Mouse (Mus musculus): ENCODE results near the gene Grin2c. TPM values are rescaled to one million over a fixed set of nuclear protein-coding genes. Genes with fewer than 3 reads are reported as not detected.
A peak's percentile ranks its signal among the peaks of the same experiment; 100 is the strongest.

The Grin2c gene
- polyA plus RNA-seq, 1 experiment from 2014 or later = 0.04 TPM

DNA sequence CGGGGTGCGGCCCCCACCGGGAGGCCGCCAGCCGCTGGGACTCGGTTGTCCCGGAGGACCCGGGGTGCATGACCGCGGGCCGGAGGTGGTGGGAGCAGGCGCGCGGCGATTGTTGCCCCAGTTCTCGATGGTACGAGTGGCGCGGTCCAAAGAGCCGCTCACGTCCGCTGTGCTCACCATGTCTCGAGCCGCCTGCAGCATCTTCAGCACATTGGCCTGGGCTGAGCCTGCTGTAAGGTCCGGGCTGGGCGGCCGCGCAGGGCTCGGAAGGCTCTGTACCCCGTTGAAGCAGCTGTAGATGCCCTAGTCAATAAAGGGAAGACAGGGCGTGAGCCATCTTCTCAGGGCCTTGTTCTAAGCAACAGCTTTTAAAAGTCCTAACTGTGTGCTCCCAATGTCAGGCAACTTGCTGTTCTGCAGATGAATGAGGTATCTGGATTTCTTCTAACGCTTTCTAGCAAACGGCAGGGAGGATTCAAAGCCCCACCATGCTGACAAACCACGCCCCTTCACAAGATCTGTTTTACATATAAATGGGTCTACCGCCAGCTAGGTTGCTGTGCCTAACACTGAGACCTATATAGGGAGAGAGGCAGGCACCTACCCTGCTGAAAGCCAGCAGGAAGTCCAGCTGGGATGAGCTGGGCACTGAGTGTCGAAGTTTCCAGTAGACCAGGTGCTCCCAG, 16.5 kb downstream of the Grin2c start:
- DNase-seq = no peak
- Histone ChIP-seq H3K27ac (ENCODE audit: low read depth) (no peak overlapping the region), H3K9ac (replicated peaks) (no peak overlapping the region), H3K4me1 (ENCODE audit: insufficient read depth) (0 out of 2 replicates have a peak, but pooled peaks cover 7% of the 10 kb centered on the region), H3K36me3 (replicated peaks; ENCODE audit: insufficient read depth, low read length) (no peaks in the 10 kb centered on the region), H3K27me3 (ENCODE audit: insufficient read depth, low read length) (peaks cover 48% of the 10 kb centered on the region), H3K4me2 (ENCODE audit: low read depth, low read length) (peak overlapping the region; percentile 57), H3K9me3 (ENCODE audit: low read length) (no peaks in the 10 kb centered on the region), H3K4me3 (ENCODE audit: low read depth, low read length) (peak overlapping the region; percentile 37)
- 6% methylated on average over 34 of the region's 36 CpGs for WGBS (ENCODE audit: insufficient replicate concordance)
- 0 out of 2 replicates have a peak, but pooled peaks have one; percentile 5 for ATAC-seq
- no peak for TF ChIP-seq CTCF (IDR thresholded peaks at IDR 0.05; ENCODE audit: low read depth)
- TF ChIP-seq EP300 (IDR thresholded peaks at IDR 0.05; ENCODE audit: low read depth) = no peak

DNA sequence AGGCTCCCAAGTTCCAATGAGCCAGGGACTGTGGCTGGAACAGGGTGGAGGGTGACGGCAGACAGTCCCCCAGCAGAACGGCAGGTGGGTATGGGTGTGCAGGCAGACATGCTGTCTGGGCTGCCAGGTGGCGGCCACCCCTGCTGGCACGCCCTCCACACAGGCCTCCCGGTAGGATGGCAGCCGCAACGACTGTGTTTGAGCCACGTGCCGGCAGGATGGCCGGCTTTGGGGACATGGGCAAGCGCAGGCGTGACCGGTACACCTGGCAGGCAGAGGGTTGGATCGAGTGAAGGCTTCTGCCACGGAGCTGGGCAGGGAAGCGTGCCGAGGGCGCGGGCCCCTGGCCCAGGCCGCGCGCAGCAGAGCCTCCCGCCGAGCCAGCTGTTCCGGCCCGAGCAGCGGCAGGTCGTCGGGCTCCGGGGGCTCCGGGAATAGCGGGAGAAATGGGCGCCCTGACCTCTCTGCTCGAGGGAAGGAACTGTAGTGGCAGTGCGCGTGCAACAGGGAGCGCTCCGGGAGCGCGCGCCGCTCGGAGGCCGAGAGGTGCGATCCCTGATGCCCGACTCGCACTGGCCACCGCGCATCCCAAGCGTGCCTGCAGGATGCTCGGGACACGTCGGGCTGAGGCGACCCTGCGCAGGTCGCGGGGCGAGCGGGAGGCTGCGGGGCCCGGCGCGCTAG, 17.2 kb downstream of the Grin2c start:
- Histone ChIP-seq H3K4me1 (ENCODE audit: insufficient read depth) (peaks cover 12% of the 10 kb centered on the region; the same call in 1 of the 2 replicates), H3K4me2 (ENCODE audit: low read depth, low read length) (peak overlapping the region; percentile 57), H3K4me3 (ENCODE audit: low read depth, low read length) (peak overlapping the region; percentile 37), H3K27me3 (ENCODE audit: insufficient read depth, low read length) (peaks cover 48% of the 10 kb centered on the region), H3K9me3 (ENCODE audit: low read length) (no peaks in the 10 kb centered on the region), H3K27ac (ENCODE audit: low read depth) (no peak overlapping the region), H3K9ac (replicated peaks) (no peak overlapping the region), H3K36me3 (replicated peaks; ENCODE audit: insufficient read depth, low read length) (no peaks in the 10 kb centered on the region)
- ATAC-seq (peak; percentile 13; the same call in 1 of the 2 replicates), DNase-seq (no peak)
- TF ChIP-seq EP300 (IDR thresholded peaks at IDR 0.05; ENCODE audit: low read depth) (no peak), CTCF (IDR thresholded peaks at IDR 0.05; ENCODE audit: low read depth) (peak; percentile 43; the same call in 1 of the 2 replicates)
- 4% methylated on average over 57 of the region's 63 CpGs for WGBS (ENCODE audit: insufficient replicate concordance)

DNA sequence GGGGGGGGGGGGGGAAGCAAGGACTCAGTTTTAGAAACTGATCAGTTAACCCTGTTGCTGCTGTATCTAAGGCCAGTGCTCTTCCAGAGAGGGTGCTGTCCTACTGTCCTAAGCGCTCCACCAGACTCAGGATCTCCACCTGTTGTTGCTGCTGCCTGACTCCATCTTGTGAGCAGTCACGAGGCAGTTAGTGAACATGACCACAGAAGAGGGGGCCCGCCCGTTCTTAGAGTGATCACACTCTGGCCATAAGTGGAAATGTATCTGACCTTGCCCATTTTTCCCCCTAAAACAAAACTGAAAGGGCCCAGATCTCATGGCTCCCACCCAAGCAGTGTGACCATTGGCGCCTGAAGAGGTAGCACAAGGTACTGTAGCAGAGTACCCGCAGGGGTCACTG, 19.1 kb downstream of the Grin2c start:
- no peak overlapping the region for H3K9ac ChIP-seq (replicated peaks)
- no peak overlapping the region for H3K27ac ChIP-seq (ENCODE audit: low read depth)
- ATAC-seq (no peak), DNase-seq (no peak)
- no peaks in the 10 kb centered on the region for H3K9me3 ChIP-seq (ENCODE audit: low read length)
- no peak overlapping the region for H3K4me3 ChIP-seq (ENCODE audit: low read depth, low read length)
- peaks cover 8% of the 10 kb centered on the region; the same call in 1 of the 2 replicates for H3K36me3 ChIP-seq (replicated peaks; ENCODE audit: insufficient read depth, low read length)
- no peak overlapping the region for H3K4me2 ChIP-seq (ENCODE audit: low read depth, low read length)
- peaks cover 48% of the 10 kb centered on the region for H3K27me3 ChIP-seq (ENCODE audit: insufficient read depth, low read length)
- WGBS (ENCODE audit: insufficient replicate concordance) = 58% methylated on average over 6 of the region's 6 CpGs
- no peak for TF ChIP-seq EP300 (IDR thresholded peaks at IDR 0.05; ENCODE audit: low read depth)
- TF ChIP-seq CTCF (IDR thresholded peaks at IDR 0.05; ENCODE audit: low read depth) = no peak
- peaks cover 21% of the 10 kb centered on the region for H3K4me1 ChIP-seq (ENCODE audit: insufficient read depth)

DNA sequence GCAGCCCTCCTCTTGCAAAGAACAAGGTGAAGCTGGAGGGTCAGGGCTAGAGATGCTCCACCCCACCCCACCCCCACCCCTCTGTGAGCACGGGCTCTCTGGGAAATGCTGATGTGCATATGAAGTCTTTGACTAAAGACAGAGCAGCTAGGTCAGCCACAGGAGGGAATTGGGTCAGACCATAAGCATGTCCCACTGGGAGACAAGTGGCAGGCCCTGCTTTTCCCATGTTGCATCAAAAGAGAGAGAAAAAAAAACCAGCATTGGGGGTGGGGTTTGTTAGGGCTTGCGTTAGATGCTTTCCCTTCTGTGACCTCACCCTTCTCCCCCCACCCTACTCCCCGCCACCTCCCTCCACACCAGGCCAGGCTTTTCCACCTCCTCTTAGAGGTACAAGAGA, 19.8 kb downstream of the Grin2c start:
- DNase-seq = no peak
- no peak overlapping the region for H3K4me2 ChIP-seq (ENCODE audit: low read depth, low read length)
- no peak for ATAC-seq
- no peak overlapping the region for H3K9ac ChIP-seq (replicated peaks)
- TF ChIP-seq CTCF (IDR thresholded peaks at IDR 0.05; ENCODE audit: low read depth) = no peak
- no peak overlapping the region for H3K27ac ChIP-seq (ENCODE audit: low read depth)
- WGBS (ENCODE audit: insufficient replicate concordance) = 30% methylated on average over 3 of the region's 3 CpGs
- peaks cover 21% of the 10 kb centered on the region for H3K4me1 ChIP-seq (ENCODE audit: insufficient read depth)
- H3K27me3 ChIP-seq (ENCODE audit: insufficient read depth, low read length) = peaks cover 48% of the 10 kb centered on the region
- H3K4me3 ChIP-seq (ENCODE audit: low read depth, low read length) = no peak overlapping the region
- H3K36me3 ChIP-seq (replicated peaks; ENCODE audit: insufficient read depth, low read length) = peaks cover 8% of the 10 kb centered on the region; the same call in 1 of the 2 replicates
- H3K9me3 ChIP-seq (ENCODE audit: low read length) = no peaks in the 10 kb centered on the region

DNA sequence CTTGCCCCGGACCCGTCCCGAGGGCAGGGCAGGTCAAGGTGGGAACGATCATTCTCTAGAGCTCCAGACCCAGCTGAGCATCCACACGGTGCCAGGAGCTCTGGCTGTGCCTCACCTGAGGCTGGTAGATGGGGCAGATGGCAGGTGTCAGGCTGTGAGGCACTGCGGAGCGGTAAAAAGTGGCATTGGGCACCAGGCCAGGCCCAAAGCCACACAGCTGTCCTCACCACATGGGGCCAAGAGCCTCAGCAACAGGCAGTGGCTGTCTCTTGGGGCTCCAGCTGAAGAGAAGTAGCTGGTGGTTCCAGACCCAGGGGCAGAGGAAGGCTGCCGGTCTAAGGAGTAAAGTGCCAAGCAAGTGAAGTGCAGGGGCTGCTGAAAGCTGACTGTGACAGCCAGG, 20.7 kb downstream of the Grin2c start:
- H3K4me2 ChIP-seq (ENCODE audit: low read depth, low read length) = no peak overlapping the region
- no peaks in the 10 kb centered on the region for H3K9me3 ChIP-seq (ENCODE audit: low read length)
- peaks cover 8% of the 10 kb centered on the region; the same call in 1 of the 2 replicates for H3K36me3 ChIP-seq (replicated peaks; ENCODE audit: insufficient read depth, low read length)
- WGBS (ENCODE audit: insufficient replicate concordance) = 63% methylated on average over 8 of the region's 8 CpGs
- H3K4me3 ChIP-seq (ENCODE audit: low read depth, low read length) = no peak overlapping the region
- H3K27me3 ChIP-seq (ENCODE audit: insufficient read depth, low read length) = peaks cover 42% of the 10 kb centered on the region
- H3K27ac ChIP-seq (ENCODE audit: low read depth) = no peak overlapping the region
- H3K9ac ChIP-seq (replicated peaks) = no peak overlapping the region
- H3K4me1 ChIP-seq (ENCODE audit: insufficient read depth) = peaks cover 21% of the 10 kb centered on the region
- TF ChIP-seq EP300 (IDR thresholded peaks at IDR 0.05; ENCODE audit: low read depth) (no peak), CTCF (IDR thresholded peaks at IDR 0.05; ENCODE audit: low read depth) (no peak)
- ATAC-seq (no peak), DNase-seq (no peak)

DNA sequence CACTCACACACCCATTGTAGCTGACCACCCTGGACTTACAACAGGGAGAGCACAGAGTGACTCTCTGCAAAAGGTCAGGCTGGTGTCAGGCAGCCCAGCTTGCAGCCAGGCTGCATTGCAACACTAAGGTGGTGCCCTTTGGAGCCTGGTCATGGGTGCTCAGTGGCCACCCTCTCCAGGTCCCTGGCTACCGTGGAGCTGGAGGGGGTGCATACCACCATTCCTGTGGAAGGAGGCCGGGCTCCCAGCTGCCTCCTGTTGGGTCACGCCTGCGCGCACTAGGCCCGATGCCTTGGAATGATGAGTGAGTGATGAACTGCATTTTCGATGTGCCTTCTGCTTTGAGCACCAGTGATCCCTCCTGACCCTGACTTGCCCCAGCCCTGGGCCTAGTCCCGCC, 22.2 kb downstream of the Grin2c start:
- 77% methylated on average over 8 of the region's 8 CpGs for WGBS (ENCODE audit: insufficient replicate concordance)
- no peak overlapping the region for H3K4me2 ChIP-seq (ENCODE audit: low read depth, low read length)
- H3K27me3 ChIP-seq (ENCODE audit: insufficient read depth, low read length) = peaks cover 27% of the 10 kb centered on the region
- TF ChIP-seq CTCF (IDR thresholded peaks at IDR 0.05; ENCODE audit: low read depth) = no peak
- TF ChIP-seq EP300 (IDR thresholded peaks at IDR 0.05; ENCODE audit: low read depth) = no peak
- no peak overlapping the region for H3K4me3 ChIP-seq (ENCODE audit: low read depth, low read length)
- H3K9ac ChIP-seq (replicated peaks) = no peak overlapping the region
- peaks cover 17% of the 10 kb centered on the region for H3K4me1 ChIP-seq (ENCODE audit: insufficient read depth)
- DNase-seq = peak; percentile 63
- peak; percentile 87 for ATAC-seq
- peaks cover 8% of the 10 kb centered on the region; the same call in 1 of the 2 replicates for H3K36me3 ChIP-seq (replicated peaks; ENCODE audit: insufficient read depth, low read length)
- H3K9me3 ChIP-seq (ENCODE audit: low read length) = no peaks in the 10 kb centered on the region
- H3K27ac ChIP-seq (ENCODE audit: low read depth) = peak overlapping the region; percentile 72

Data from liver, postnatal 0 days (tissue).